Mouse (Mus musculus): ENCODE results near the gene Scn1b. TPM values are rescaled to one million over a fixed set of nuclear protein-coding genes. Genes with fewer than 3 reads are reported as not detected.
A peak's percentile ranks its signal among the peaks of the same experiment; 100 is the strongest.

Scn1b gene
- polyA plus RNA-seq, 1 experiment = 627 TPM

DNA sequence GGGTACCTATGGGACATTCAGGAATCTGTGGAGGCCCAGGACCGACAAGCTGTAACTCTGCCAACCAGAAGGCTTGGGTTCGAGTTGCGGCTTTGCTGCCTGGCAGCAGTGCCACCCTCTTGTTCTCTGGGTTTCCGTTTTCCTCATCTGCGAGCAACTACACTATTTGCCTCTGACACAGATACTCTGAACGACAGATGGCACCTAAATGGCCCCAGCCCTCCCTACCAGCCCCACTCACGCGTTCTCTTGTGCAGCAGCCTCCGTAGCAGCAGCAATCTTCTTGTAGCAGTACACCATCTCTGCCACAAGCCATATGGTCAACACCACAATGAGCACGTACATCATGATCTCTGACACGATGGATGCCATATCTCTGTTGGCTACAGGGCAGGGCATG is 9.3 kb downstream of the Scn1b start:
- DNase-seq (ENCODE audit: extremely low spot score in 1 of 2, low spot score in 1 of 2) = no peak

DNA sequence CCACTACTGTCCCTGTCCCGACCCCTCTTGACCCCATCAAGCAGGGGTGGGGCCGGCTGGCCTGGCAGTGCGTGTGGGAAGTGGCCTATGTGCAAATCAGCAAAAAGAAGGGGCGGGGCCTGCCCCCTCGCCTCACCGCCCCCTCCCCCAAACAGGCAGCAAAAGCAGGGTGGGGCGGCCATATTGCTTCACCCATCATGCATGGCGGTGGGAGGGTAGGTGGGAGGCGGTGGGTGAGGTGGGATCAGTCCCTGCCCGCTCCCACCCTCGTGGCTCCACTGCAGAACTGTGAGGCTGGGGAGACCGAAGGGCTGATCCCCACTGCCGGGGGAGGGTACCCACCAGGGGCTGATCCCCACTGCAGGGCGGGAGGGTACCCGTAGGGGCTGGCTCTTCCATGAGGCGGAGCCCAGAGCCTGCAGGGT is 10.1 kb downstream of the Scn1b start:
- no peak for DNase-seq (ENCODE audit: extremely low spot score in 1 of 2, low spot score in 1 of 2)

DNA sequence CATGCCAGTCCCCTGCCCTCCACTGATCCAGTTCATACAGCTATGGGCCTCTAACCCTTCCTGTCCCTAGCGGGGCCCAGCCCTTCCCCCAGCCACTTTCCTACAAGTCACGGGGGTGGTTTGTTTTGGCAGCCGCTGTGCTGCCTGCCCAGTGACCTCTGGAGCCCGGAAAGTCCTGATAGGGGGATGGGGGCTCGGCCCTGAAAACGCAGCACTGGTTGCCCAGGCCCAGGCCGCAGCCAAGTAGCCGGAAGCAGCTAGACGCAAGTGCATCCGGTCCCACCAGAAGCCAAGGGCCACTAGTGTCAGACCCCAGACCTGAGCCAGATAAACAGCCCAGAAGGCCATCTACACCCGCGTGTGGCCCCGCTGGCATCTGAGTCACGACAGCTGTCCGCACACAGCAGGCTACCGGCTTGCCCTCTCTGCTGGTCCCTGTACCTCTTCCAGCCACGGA is 11.2 kb downstream of the Scn1b start:
- DNase-seq (ENCODE audit: extremely low spot score in 1 of 2, low spot score in 1 of 2) = no peak

DNA sequence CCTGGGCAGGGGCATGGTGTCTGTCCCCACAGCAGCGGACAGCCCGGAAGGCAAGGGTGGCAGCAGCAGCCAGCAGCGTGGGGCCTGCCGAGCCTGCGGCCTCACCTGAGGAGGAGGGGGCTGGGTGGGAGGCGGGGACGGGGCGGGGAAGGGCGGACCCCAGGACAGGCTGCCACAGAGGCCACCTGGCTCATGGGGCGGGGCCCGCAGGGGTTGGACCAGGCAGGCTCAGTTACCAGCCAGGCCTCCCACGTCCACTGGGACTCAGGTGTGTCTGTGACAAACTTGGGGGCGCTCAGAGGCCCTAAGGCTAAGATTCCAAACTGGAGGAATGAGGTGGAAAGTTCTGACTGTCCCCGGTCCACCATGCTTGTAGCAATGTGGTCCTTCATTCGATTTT is 11.6 kb downstream of the Scn1b start, which contains the start of gene Hpn:
TSS of gene Hpn (minus strand) at position 109 of the 400 bp plus-strand sequence.
- no peak for DNase-seq (ENCODE audit: extremely low spot score in 1 of 2, low spot score in 1 of 2)

DNA sequence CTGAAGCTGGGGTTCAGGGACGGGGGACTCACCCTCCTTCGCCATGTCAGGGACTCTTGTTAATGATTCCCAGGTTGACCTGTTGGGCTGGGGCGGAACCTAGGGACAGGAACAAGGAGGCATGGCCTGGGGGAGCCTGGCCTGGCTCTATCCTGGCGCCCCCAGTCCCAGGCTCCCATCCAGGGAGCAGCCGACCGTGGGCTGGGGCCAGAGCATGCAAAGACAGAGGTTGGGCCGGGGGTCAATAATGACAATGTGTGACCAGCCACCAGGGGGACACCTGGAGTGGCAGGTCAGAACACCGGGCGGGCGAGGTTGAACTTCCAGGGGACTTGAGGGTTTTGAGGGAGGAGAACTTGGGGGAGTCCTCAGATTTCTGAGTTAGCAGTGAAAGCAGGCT is 12.2 kb downstream of the Scn1b start:
- DNase-seq (ENCODE audit: extremely low spot score in 1 of 2, low spot score in 1 of 2) = no peak

DNA sequence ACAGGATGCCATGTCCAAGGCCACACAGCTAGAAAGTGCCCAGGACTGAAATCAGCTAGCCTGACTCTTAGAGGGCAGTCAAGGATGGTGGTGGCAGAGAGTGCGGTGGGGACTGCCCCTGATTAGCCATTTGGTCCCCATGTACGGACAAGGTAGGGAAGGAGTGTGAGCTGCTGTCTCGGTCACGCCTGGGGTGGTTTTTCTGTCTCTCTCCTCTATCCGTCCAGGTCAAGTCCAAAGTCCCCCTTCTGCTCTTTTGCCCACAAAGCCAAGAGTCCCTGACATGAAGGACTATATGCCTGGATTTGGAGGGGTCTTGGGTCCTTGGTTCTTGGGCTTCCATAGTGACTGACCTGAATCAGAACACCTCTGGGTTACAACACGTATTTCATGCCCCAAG is 13.0 kb downstream of the Scn1b start:
- no peak for DNase-seq (ENCODE audit: extremely low spot score in 1 of 2, low spot score in 1 of 2)

- no peak for DNase-seq (ENCODE audit: extremely low spot score in 1 of 2, low spot score in 1 of 2)
Measured at GRCm38 (mm10) chr7:31112036-31112435, 14.8 kb downstream of the Scn1b start.

GRCm38 (mm10) chr7:31110861-31111385 is 15.9 kb downstream of the Scn1b start:
- no peak for DNase-seq (ENCODE audit: extremely low spot score in 1 of 2, low spot score in 1 of 2)

- DNase-seq (ENCODE audit: extremely low spot score in 1 of 2, low spot score in 1 of 2) = no peak
Measured at GRCm38 (mm10) chr7:31109796-31110195, 17.0 kb downstream of the Scn1b start.

GRCm38 (mm10) chr7:31109091-31109490 is 17.7 kb downstream of the Scn1b start:
- no peak for DNase-seq (ENCODE audit: extremely low spot score in 1 of 2, low spot score in 1 of 2)

DNA sequence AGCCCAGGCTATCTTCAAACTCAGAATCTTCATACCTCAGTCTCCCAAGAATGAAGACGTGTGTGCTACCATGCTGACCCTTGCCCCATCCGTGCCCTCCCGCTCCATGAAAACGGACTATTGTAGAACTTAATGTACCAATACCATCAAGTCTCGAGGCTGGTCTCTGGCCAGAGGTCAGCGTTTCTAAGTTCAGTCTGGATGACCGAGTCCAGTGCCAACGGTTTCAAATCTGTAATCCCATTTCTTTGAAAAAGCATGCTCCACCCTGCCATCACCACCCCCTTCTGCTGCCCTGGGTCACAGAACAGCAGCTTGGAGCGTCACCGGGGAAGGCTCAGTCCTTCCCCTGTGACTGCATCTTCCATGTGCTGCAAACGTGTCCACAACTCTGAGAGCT is 19.0 kb downstream of the Scn1b start:
- no peak for DNase-seq (ENCODE audit: extremely low spot score in 1 of 2, low spot score in 1 of 2)

GRCm38 (mm10) chr7:31106166-31106565 is 20.6 kb downstream of the Scn1b start:
- no peak for DNase-seq (ENCODE audit: extremely low spot score in 1 of 2, low spot score in 1 of 2)

- peak in 1 of 2 experiments; percentile 75 for DNase-seq (ENCODE audit: extremely low spot score in 1 of 2, low spot score in 1 of 2)
Measured at GRCm38 (mm10) chr7:31105061-31105768, 21.6 kb downstream of the Scn1b start.

- no peak for DNase-seq (ENCODE audit: extremely low spot score in 1 of 2, low spot score in 1 of 2)
Measured at GRCm38 (mm10) chr7:31100786-31101185, 26.0 kb downstream of the Scn1b start.

DNA sequence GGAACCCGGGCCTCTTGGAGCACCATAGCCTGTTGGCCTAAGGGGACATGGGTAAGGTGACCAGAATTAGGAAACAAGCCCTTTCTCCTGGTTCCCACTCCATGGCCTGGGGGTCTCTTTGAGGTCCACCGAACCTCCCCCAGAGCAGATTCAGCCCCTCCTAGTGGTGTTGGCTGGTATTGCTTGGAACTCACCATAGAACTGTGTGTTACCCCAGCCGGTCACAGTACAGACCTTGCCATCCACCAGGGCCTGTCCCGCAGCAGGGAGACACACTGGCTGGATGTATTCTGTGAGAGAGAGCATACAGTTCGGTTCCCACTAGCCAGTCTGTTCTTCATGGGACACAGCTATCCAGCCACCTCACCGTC is 27.2 kb downstream of the Scn1b start:
- no peak for DNase-seq (ENCODE audit: extremely low spot score in 1 of 2, low spot score in 1 of 2)

- DNase-seq (ENCODE audit: extremely low spot score in 1 of 2, low spot score in 1 of 2) = no peak
Measured at GRCm38 (mm10) chr7:31098697-31099611, 27.8 kb downstream of the Scn1b start.

DNA sequence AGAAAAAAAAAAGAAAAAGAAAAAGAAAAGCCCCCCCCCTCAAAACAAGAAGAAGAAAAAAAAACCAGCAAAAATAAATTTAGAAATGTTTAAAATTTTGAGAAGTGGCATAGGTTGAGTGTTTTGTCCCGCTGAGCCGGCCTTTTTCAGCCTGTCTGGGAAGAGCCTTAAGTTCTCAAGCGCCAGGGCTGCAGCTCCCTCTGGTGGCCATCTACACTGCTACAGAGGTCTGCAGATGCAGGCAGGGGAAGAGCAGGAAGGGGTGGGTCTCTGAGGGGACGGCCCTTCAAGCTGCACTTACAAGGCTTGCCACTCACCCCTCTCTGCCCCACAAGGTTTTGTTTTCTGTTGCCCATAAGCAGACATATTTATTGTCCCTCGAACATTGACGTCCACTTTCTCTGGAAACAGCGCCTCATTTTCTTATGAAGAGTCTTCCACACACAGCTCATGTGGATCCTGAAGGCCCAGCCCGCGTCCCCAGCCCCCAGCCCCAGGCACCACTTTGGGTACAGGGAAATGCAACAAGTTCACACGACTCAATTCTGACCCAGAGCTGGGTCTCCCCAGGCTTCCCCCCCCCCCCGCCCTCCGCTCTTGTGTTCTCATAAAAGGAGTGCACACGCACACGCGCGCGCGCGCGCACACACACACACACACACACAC is 29.1 kb downstream of the Scn1b start:
- DNase-seq (ENCODE audit: extremely low spot score in 1 of 2, low spot score in 1 of 2) = peak; percentile 72 to 97

GRCm38 (mm10) chr7:31096892-31097564 is 29.8 kb downstream of the Scn1b start:
- no peak for DNase-seq (ENCODE audit: extremely low spot score in 1 of 2, low spot score in 1 of 2)

DNA sequence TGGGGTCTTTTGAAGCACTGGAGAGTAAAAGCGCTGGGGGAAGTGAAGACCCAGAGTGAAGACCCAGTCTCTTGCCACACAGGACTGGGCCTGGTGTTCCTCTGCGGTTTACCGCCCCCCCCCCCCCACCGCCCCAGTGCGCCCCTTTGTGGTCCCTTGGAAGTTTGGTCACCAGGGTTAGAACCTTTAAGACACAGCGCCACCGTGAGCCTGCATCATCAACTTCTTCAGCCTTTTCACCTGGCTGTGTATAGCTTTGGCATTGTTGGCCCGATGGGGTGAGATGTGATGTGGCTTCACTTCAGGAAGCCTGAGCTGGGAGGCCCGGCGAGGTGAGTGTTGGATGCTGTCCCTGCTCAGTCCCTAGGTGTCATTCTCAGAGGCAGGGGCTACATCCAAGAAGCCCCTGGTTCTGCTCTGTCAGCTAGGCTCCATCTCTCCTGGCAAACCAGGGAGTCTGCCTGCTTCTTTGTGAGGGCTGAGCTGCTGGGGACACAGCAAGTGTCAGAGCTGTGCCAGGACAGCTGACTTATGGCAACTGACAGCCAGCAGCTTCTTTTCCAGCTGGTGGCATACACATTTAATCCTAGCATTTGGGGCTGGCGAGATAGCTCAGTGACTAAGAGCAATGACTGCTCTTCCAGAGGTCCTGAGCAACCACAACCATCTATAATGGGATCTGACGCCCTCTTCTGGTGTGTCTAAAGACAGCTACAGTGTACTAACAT is 31.9 kb downstream of the Scn1b start:
- no peak for DNase-seq (ENCODE audit: extremely low spot score in 1 of 2, low spot score in 1 of 2)

DNA sequence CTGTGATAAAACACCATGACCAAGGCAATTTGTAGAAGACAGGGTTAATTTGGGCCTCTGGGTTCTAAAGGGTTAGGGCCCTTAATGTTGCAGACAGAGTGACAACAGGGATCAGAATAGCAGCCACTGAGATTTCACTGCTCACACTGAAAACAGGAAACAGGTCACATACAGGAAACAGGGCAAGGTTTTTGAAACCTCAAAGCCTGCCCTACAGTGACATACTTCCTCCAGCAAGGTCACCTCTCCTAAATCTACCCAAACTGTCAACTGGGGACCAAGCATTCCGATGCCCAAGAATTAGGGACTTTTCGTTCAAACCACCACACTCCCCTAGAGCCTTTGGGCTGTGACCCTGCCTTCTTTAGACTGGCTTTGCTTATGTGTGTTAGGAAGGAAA is 37.1 kb downstream of the Scn1b start:
- no peak for DNase-seq (ENCODE audit: extremely low spot score in 1 of 2, low spot score in 1 of 2)
